Mouse (Mus musculus) gastrocnemius, adult 18-20 months (tissue): Measurements from ENCODE around the gene Acly. TPM values are rescaled to one million over a fixed set of nuclear protein-coding genes. Genes with fewer than 3 reads are reported as not detected.

ENCODE experiments used
- DNase-seq: peaks from one replicate; pipeline ENCODE4 v3.0.0; 2021; ENCODE audit warnings: low spot score
- long read RNA-seq, 2 experiments: library from polyadenylated mRNA; stranded (forward); transcript quantifications; one replicate each; pipeline ENCODE4 v2.0.0; 2021
- total RNA-seq, 2 experiments: library from RNA; stranded (reverse); gene quantifications; 2 replicates each; pipeline ENCODE4 v1.2.3; 2021

Gene Acly
- total RNA-seq, result 10 to 100 TPM in 1 of 2 experiments, 1 to 10 TPM in 1; 9.5 to 12.2 TPM
- long read RNA-seq, experiment 1, full-length matches to known transcripts, result 31 of 44 reads
- long read RNA-seq, experiment 1, partial matches to known transcripts, result 8 of 44 reads
- long read RNA-seq, experiment 1, other reads (novel, unspliced or antisense), result 5 of 44 reads
- long read RNA-seq, experiment 2, full-length matches to known transcripts, result 13 of 16 reads
- long read RNA-seq, experiment 2, partial matches to known transcripts, result 2 of 16 reads
- long read RNA-seq, experiment 2, other reads (novel, unspliced or antisense), result 1 of 16 reads

DNA sequence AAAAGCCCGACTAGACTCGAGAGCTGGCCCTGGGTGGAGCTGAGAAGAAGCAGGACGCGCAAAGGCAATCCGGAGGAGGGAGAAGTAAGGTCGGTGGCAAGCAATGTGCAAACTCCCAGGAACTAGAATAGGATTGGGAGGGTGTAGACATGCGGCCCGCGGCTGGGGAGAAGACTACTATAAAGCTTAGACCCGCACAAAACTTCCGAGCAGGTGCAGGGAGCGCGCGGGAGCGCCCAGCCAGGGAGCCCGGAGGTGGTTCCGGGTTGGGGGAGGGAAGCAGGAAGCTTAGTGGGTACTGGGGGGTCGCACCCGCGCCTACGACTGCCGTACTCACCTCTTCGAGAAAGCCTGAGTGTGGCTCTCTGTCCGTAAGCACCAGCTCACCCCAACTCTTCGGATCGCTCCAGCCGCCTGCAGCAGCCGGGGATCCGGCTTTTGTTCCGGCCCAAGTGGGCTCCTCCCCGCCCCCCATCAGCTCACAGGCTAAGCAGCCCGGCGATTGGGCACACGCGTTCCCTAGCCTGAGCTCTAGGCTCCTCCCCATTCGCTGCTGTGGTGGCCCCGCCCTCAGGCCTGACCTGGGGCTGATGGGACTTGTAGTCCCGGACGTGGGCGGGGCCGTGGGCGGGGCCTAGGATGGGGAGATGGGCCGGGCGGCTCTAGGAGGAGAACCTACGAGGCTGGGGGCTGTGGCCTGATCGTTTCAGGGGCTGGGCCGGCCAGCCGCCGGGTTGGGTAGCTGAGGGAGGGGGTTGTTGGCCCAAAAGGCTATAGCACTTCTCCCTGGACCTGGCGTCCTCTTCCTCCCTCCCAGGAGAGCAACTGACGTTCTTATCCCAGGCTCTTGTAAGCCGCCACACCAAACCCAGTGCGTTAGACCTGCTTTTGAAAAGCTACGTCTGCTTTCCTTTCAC is at the start of gene Acly:
TSS of gene Acly (minus strand) at position 543 of the 917 bp plus-strand sequence.
- DNase-seq, result peak; percentile 97

DNA sequence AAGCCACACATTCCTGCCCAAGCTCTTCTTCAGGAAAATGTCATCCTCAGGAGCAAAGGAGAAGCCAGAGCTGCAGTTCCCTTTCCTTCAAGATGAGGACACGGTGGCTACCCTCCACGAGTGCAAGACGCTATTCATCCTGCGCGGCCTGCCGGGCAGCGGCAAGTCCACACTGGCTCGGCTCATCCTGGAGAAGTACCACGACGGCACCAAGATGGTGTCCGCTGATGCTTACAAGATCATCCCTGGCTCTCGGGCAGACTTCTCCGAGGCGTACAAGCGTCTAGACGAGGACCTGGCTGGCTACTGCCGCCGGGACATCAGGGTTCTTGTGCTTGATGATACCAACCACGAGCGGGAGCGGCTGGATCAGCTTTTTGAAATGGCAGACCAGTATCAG is 48.5 kb upstream of the Acly start:
- no peak for DNase-seq

DNA sequence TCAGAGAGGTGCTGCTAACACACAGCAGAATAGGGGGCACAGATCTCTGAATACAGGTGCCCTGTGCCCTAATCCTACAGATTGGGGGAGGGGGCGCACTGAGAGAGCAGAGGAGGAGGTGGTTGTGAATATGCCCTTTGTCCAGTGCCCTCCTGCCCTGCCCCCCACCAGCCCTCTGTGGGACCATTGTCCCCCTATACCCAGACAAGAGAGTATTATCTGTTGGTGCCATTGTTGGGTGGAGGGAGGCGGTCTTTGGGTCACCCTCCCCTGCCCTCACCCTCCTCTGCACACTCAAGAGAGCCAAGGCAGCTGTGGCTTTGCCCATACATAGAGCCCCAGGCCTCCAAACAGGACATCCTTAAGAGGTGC is 47.7 kb upstream of the Acly start:
- no peak for DNase-seq

DNA sequence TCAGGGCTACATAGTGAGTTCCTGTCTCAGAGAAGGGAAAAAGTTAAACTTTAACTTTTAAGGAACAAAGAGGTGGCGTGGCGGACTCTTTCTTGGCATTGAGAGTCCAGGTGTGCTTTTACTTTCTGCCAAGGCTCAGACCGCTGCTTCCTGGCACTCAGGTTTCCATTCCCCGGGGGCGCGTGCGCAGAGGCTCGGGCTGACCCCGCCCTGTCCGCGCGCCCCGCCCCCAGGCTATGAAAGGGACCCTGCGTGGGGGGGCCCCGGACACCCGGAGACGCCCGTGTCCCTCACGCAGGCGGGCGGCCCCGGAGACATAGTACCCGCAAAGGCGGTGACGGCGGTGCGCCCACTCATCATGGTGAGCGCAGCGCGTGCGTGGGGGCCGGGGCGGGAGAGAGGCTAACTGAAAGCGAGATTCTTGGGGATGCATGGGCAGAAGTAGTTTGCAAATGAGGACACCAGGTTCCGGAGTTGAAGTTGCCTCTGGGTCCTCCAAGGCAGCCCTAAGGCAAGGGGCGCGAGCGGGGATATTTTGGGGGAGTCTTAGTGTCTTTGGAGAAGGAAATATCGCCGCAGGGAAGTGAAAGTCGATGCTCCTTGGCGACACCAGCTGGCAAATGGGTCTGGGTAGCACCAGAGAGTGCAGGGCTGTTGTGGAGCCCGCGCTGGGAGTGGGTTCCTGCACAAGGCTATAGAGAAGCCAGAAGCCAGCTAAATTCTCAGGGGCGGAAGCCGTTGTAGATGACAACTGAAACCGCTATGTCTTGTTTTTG is 47.1 kb upstream of the Acly start, which contains the start of gene Cnp:
TSS of gene Cnp (plus strand) at position 197 of the 776 bp plus-strand sequence.
- peak; percentile 66 for DNase-seq

DNA sequence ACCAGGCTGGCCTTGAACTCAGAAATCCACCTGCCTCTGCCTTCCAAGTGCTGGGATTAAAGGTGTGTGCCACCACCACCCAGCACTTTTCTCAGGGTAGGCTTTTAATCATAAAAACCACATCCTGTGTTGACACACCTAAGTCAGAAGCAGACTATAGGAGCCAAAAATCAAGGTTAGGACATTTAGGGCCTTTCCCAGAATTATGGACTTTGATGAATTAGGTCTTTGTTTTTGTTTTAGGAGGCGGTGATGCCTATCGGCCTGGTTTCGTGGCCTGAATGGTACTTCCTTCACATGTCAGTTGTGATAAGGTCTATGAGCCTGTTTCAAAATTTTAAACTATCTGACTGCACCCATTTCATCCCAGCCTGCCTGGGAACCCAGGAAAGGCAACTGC is 46.4 kb upstream of the Acly start:
- DNase-seq, result no peak

DNA sequence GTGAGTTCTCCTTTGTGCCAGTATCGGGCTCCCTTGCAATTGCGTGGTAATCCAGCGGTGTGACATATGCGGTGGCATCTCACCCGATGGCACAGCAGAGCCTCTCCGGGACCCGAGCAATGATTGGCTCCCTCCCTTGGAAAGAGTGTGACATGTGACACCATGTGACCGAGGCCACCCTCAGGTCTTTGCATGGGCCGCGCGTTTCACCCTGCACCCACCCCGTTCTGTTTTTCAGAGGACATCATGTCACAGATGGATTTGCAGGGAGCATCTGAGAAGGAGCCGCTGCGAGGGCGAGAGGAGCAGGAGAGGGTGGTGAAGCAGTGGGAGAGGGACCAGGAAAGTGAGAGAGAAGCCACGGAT is 43.4 kb upstream of the Acly start:
- DNase-seq, result peak; percentile 27

DNA sequence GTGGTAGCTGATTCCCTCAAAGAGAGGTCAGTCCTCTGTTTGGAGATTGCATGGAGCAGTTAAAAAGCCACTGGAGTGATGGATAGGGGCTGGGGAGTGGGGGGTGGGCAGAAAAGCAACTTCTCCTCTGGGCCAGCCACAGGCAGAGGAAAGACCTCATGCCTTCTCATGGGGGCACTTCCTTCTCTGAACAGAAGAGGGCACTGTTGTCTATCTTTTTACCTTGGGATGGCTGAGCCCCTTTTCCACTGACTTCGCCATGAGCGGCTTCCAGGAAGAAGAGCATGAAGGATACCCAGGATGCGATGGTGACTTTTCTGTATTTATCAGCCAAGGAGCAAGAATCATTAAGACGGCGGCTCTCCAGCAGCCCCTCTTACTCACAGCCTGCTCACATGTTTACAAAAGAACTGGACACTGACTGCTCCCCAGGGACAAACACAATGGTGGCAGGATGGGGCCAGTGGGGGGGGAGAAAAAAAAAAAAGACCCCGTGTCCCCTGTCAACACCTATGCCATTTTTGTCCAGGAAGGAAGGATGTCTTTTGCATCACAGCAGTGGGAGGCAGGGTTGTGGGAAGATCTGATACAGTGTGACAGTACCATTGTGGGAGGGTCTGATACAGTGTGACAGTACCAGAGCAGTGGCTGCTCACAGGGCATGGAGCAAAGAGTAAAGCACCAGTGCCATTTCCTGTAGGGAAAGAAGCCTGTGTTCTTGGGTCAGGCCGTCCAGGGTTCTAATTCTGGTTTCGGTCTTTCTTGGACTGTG is 42.8 kb upstream of the Acly start:
- DNase-seq, result peak; percentile 87

DNA sequence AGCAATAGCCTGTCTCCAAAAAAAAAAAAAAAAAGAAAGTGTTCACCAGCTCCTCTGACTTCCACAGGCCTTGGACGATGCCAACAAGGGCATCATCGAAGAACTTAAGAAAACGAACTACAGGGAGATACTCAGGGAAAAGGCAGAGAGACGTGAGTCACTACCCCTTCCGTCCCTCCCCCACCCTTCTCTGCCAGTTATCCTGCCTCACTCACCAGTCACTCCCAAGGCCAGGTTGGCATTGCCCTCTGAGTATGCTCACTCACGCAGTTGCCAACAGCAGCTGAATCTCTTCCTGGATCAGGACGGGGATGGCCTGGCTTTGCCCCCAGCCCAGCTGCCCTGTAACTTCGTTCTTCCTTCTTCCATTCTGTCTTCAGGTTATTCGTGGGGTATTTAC is 42.0 kb upstream of the Acly start:
- DNase-seq, result no peak

DNA sequence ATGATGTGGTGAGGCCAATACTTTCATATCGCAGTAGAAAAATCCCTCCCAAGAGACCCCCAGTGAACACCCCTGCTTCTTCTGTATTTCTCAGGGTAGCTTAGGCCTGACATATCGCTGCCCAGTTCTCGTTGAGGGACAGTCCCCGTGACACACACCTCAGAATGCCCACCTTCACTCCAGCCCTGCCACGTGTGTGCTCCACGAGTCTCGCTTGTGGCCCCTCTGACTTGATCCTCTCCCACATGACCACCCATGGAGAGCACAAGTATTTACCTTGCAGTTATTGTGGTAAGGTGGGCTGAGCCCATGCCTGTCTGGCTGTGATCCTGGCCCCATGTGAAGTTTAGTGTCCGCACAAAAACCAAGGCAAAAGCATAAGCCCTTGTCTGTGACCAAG is 40.9 kb upstream of the Acly start:
- DNase-seq, result no peak

DNA sequence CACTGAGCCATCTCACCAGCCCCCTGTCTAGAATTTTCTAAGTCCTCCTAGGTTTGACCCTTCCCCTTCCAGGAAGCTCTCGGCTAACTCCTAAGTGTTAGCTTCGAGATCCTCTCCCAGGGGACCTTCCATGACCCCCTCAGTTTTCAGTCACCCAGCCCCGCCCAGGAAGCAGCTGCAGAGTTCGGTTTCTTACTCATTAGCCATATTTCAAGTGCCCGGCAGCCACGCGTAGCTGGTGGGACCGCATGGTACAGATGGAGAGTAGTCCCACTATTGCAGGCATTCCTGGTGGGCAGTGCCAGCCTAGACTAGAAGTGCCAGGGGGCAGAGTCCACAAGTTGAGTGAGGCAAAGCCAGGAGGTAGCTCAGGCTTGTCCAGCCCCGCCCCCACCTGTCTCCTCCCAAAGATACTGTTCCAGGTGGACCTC is 40.0 kb upstream of the Acly start:
- DNase-seq, result no peak

DNA sequence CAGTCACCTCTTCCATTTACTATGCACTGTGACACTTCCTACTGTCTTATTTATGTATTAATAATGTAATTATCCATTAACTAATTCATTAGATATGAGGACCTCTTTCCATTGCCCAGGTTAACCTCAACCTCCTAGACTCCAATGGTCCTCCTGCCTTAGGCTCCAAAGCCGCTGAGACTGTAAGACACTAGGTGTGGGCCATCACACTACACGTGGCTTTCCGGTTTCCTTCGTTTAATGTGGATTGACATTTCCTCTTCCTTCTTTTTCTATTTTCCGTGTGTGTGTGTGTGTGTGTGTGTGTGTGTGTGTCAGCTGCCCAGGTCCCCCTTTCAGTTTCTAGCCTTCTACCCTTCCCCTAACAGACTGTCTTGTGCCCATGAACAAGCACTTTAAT is 39.4 kb upstream of the Acly start:
- DNase-seq, result no peak

DNA sequence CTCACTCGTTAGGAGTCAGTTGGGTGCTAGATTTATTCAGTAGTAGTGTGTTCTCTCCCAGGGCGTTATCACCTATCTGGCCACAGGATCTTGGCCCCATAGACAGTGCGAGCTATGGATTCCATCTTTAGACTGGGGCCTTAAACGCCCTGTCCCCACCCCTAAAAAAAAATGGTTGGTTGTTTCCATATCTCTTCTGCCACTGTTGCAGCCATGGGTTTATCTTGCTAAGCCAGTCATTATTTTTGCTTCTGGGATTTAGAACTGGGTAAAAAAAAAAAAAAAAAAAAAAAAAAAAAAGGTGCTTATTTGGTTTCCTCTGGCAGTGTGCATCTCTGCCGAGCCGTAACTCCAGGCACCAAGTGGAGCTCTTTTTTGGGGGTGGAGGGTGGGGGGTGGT is 36.9 kb upstream of the Acly start:
- DNase-seq, result no peak

DNA sequence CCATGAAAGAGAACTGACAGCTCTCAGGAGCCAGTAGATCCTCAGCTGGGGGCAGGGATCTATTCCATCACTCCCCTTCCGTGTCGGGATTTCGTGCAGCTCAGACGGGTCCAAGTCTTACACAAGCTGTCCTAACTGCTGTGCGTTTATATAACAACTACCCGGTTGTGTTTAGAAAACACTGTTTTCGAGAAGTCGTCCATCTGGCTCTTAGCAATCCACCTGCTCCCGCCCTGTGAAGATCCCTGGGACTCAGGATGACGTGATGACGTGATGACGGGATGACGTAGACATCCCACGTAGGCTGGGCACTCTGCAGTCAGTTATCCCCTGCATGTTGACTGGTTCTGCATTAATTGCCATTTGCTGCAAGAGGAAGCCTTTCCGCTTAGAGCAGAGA is 36.5 kb upstream of the Acly start:
- DNase-seq, result no peak

DNA sequence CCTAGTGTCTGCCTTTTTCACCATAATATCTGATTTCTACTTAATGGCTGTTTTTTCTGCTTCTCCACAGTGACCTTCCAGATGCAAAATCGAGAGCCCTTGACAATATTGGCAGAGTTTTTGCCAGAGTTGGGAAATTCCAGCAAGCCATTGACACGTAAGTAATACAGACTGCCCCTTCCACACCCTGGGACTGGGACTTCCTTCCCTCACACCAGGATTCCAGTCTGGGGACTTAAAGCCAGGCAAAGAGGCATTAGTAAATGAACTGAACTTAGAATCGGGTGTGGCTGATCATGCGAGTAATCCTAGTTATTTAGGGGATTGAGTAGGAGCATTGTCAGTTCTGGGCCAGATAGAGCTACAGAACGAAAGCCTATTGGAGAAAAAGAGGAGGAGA is 33.9 kb upstream of the Acly start:
- no peak for DNase-seq

DNA sequence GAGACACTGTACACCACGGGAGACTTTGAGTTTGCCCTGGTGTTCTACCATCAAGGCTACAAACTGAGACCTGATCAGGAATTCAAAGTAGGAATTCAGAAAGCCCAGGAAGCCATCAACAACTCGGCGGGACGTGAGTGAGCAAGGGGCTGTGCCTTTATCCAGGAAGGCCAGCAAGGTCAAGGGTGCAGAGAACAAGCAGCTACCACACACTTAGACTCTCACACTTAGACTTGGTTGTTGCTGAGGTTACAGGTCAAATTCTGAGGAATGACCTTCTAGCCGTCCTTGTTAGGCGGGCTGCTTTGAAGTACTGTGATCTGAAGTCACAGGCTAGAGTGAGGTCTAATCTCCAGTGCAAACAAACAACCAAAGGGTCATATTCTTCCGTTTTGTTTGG is 31.7 kb upstream of the Acly start:
- DNase-seq, result no peak

DNA sequence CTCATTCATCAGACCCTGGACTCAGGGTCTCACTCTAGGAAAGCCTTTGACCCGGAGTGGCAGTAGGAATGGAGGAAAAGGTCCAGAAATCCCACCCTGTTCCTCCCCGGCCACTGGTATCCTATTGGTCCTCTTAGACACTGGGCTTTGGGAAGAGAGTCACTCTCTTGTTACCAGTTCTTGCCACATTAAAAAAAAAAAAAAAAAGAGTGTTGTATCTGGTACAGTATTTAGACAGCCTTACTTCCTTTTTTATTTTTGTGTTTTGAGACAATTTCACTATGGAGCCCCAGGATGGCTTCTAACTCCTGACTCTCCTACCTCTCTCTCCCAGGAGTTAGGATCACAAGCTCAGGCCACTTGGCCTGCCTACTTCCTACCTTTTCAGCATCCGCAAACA is 29.8 kb upstream of the Acly start:
- no peak for DNase-seq

DNA sequence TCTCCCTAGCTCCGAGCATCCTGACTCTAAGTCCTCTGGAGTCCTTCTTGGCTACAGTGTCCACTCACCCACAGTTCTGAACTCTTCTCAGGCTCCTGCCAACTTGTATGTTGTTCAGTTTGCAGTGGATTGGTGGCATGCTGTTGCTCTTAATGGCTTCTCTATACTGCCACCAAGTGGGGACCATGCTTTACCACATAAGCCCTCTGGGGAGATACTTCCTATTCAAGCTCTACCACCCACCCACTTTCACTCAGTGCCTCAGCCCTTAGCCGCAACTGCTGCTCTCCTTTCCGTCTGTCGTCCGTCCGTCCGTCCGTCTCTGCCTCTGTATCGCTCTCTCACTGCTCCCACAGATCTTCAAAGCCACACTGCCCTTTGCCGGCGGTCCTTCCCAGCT is 27.8 kb upstream of the Acly start:
- DNase-seq, result peak; percentile 63

DNA sequence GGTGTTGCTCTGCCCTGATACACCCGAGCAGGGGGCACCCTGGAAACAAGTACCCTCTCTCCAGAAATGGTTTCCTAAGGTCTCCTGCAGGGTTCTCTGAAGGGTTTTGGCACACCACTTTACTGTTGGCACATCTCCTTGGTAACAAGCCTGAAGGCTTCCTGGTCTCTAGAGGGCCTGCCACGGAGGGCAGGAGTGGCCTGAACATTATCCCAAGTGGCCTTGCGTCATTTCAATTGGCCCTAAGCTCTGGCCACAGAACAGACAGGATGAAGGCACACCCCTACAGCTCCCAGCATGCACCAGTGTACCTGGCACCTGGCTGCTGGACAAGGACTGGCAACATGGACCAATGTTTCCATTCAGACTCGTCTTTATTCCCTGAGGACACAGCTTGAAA is 25.0 kb upstream of the Acly start:
- DNase-seq, result no peak

DNA sequence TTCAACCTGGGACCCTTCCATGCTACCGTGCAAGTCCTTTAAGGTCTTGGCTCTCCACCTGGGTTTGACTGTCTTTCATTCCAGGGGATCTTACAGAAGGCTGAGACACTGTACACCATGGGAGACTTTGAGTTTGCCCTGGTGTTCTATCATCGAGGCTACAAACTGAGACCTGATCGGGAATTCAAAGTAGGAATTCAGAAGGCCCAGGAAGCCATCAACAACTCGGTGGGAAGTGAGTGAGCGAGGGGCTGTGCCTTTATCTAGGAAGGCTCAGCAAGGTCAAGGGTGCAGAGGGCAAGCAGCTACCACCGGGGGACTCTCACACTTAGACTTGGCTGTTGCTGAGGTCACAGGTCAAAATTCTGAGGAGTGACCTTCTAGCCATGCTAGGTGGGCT is 22.3 kb upstream of the Acly start:
- DNase-seq, result no peak

DNA sequence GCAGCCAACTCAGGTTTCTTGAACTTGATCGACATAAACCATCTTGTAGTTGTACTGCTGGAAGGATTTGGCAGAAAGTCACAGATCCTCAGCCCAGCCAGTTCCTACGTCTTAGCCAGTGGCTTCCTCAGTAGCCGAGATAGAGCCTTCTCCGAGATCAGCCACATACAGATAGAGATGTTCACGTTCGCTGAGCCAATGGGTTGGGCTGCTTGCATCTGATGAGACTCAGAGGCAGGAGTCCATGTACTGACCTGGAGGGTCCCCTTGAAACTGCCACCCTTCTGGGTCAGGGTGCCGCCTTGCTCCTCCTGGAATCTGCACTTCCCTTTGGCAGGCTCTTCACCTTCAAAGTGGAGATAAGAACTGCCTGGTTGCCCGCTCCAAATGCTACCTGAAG is 21.7 kb upstream of the Acly start:
- no peak for DNase-seq

DNA sequence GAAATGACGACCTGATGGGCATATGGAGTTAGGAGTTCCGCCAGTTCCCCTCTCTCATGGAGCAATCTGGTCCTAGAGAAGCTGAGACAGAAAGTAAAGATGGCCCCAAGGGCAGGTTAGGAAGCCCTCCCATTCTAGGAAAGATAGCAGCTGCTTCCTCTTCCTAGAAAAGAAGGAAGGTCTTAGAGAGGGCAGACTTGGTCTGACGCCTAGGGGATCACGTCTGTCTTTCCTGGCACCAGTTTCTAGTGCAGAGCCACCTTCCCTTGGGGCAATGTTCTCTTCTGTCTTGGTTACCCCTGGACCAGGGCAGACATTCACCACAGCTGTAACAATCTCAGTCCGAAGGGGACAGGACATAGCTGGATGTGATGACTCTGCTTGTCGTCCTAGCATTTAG is 20.3 kb upstream of the Acly start:
- no peak for DNase-seq
